ENCODE assay signal across 7 mouse cellular contexts in the genomic region with DNA sequence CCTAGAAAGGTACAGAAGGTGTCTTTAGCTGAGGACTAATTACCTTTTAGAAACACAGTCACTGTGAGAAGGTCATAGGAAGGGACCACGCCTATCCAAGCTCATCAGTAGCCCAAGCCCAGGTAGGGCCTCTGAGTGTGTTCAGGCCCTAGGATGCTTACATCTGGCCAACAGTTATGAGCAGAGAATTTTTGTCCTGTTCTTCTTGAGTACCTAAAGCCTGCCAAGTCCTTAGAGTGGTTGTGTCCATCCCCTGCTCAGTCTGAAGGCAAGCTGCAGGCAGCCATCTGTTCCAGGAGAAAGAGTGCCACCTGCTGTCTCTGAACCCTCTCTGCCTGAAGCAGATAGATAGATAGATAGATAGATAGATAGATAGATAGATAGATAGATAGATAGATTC.
DNase-seq lines count a peak whose midpoint lies in the region; ATAC-seq and TF ChIP-seq lines count a peak whose summit lies in the region.

No protein-coding gene starts in this region.

- no peak overlapping the region for H3K27ac ChIP-seq in limb, embryonic 13.5 days
- no peak overlapping the region for H3K27ac ChIP-seq in limb, embryonic 10.5 days
- no peak overlapping the region for H3K27ac ChIP-seq in thymus, adult 2 months (ENCODE audit: control insufficient read depth, insufficient read depth, low read length)

- no peak for TF ChIP-seq POLR2A in thymus, adult 2 months (IDR thresholded peaks at IDR 0.05; ENCODE audit: control insufficient read depth, extremely low read depth, insufficient read depth, low read length, poor library complexity)

- TF ChIP-seq CTCF in thymus, adult 2 months (IDR thresholded peaks at IDR 0.05; ENCODE audit: borderline replicate concordance, control insufficient read depth, extremely low read depth, insufficient read depth, low read length, poor library complexity), result no peak

- no peak overlapping the region for H3K9ac ChIP-seq in limb, embryonic 13.5 days

- H3K9me3 ChIP-seq in limb, embryonic 13.5 days, result no peaks in the 10 kb centered on the region
- H3K9me3 ChIP-seq in limb, embryonic 10.5 days (replicated peaks), result no peaks in the 10 kb centered on the region

- 0 out of 2 replicates have a peak, but pooled peaks cover 3% of the 10 kb centered on the region for H3K4me1 ChIP-seq in limb, embryonic 13.5 days
- H3K4me1 ChIP-seq in limb, embryonic 10.5 days, result no peaks in the 10 kb centered on the region
- no peaks in the 10 kb centered on the region for H3K4me1 ChIP-seq in thymus, adult 2 months (replicated peaks; ENCODE audit: control insufficient read depth, insufficient read depth, low read length)

- H3K27me3 ChIP-seq in limb, embryonic 13.5 days, result no peaks in the 10 kb centered on the region
- H3K27me3 ChIP-seq in limb, embryonic 10.5 days (ENCODE audit: low read depth, poor library complexity, severe bottlenecking), result no peaks in the 10 kb centered on the region
- no peaks in the 10 kb centered on the region for H3K27me3 ChIP-seq in thymus, adult 2 months (ENCODE audit: control insufficient read depth, insufficient read depth, low read length)

- no peak overlapping the region for H3K4me2 ChIP-seq in limb, embryonic 13.5 days (replicated peaks)

- no peak for DNase-seq in limb, embryonic 10.5 days (ENCODE audit: low spot score)
- peak; percentile 75 for DNase-seq in adipocyte (ENCODE audit: low spot score)
- peak; percentile 61 to 64 for DNase-seq in cerebellum, postnatal 36 days
- DNase-seq in kidney, postnatal 36 days, result peak; percentile 41 to 62
- peak; percentile 42 for DNase-seq in naive thymus-derived CD4-positive, alpha-beta T cell, adult 2 months (ENCODE audit: low read depth)
- no peak for DNase-seq in thymus, adult 2 months

- H3K4me3 ChIP-seq in limb, embryonic 13.5 days, result no peak overlapping the region
- no peak overlapping the region for H3K4me3 ChIP-seq in limb, embryonic 10.5 days
- H3K4me3 ChIP-seq in thymus, adult 2 months (ENCODE audit: control insufficient read depth, insufficient read depth, low read length), result no peak overlapping the region

- H3K36me3 ChIP-seq in limb, embryonic 13.5 days, result no peaks in the 10 kb centered on the region
- no peaks in the 10 kb centered on the region for H3K36me3 ChIP-seq in limb, embryonic 10.5 days
- H3K36me3 ChIP-seq in thymus, adult 2 months (ENCODE audit: control insufficient read depth, insufficient read depth, low read length), result no peaks in the 10 kb centered on the region

- 90% methylated on average over 1 of the region's 1 CpGs for WGBS in limb, embryonic 13.5 days
- 81% methylated on average over 1 of the region's 1 CpGs for WGBS in limb, embryonic 10.5 days
- 94% methylated on average over 1 of the region's 1 CpGs for WGBS in thymus, adult 2 months

- ATAC-seq in limb, embryonic 13.5 days (ENCODE audit: low FRiP score, low read depth), result 0 out of 2 replicates have a peak, but pooled peaks have one; percentile 40

Comparison
In these comparisons a context has a peak if more than half of its experiments do, and no peak if none do; other contexts are left out.
1. DNase-seq: peak in adipocyte (single experiment), cerebellum, postnatal 36 days (2 of 2), kidney, postnatal 36 days (2 of 2) and naive thymus-derived CD4-positive, alpha-beta T cell, adult 2 months (single experiment); none in limb, embryonic 10.5 days (single experiment) and thymus, adult 2 months (single experiment).